Mouse (Mus musculus) macrophage (primary cell): ENCODE data around the gene Cox17. TPM values are rescaled to one million over a fixed set of nuclear protein-coding genes. Genes with fewer than 3 reads are reported as not detected.

Source experiments
- H3K27ac ChIP-seq: fragments of 350-480 bp; formaldehyde crosslinking; 2 replicates; pipeline ENCODE4 v1.9.0; 2021
- H3K36me3 ChIP-seq: fragments of 350-480 bp; formaldehyde crosslinking; 2 replicates; pipeline ENCODE4 v1.9.0; 2021; ENCODE audit errors: inconsistent target
- H3K4me3 ChIP-seq: fragments of 350-480 bp; formaldehyde crosslinking; 2 replicates; pipeline ENCODE4 v1.9.0; 2021; ENCODE audit errors: inconsistent target
- H3K79me2 ChIP-seq: fragments of 350-480 bp; formaldehyde crosslinking; 2 replicates; pipeline ENCODE4 v1.9.0; 2021; ENCODE audit errors: inconsistent target
- WGBS: methylation state at CpG from one replicate; pipeline ENCODE4 v1.1.7; 2026; ENCODE audit warnings: inconsistent platforms; ENCODE audit not compliant: missing documents; 5-methylcytosine and 5-hydroxymethylcytosine counted together
- polyA plus RNA-seq: library from polyadenylated mRNA; stranded (reverse); fragments of 250-400 nt; gene quantifications from 3 replicates; pipeline ENCODE4 v1.2.4, GENCODE M21; 2018; ENCODE audit warnings: inconsistent platforms

The Cox17 gene
- polyA plus RNA-seq, 1 experiment from 2014 or later = 147 TPM

- H3K36me3 ChIP-seq = no peaks in the 10 kb centered on the region
- no peaks in the 10 kb centered on the region for H3K79me2 ChIP-seq
- no peak overlapping the region for H3K4me3 ChIP-seq
- H3K27ac ChIP-seq = no peak overlapping the region
- WGBS = 66% methylated on average over 4 of the region's 4 CpGs
Observed at GRCm38 (mm10) chr16:38385700-38386099, 38.9 kb downstream of the Cox17 start.

DNA sequence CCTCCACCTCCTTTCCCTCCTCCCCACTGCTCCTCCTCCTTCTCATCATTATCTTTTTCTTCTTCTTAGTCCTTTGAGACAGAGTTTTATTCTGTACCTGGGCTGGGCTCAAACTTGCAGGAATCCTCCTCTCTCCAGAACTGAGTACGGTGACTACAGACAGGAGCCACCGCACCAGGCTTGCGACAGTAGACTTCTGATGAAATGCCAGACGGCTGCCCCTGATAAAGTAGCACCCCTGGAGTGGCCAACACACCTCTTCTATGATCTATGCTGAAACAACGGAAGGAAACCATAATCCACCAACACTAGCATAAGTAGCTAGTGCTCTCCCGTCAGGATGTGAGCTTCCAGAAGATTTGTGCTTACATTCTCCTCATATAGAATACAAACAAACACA lies 40.6 kb downstream of the Cox17 start:
- H3K27ac ChIP-seq = no peak overlapping the region
- 95% methylated on average over 6 of the region's 6 CpGs for WGBS
- H3K36me3 ChIP-seq = no peaks in the 10 kb centered on the region
- H3K79me2 ChIP-seq = no peaks in the 10 kb centered on the region
- H3K4me3 ChIP-seq = no peak overlapping the region

DNA sequence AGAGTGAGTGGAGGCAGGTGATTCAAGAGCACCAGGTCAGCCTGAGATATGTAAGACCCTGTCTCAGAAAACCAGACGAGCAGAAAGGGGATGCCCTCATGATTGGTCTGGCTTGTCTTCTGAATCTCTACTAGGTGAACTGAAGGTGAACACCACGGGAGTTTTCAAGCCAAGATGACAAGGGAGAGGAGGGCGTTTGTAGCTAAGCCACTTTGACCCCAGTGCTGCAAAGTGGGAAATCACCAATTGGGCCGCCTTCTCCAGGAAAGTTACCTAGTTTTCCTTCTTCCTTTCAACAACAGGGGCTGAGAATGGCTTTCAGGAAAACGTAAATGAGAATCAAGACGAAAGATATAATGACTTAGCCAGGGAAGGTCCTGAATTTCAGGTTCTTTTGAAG lies 42.0 kb downstream of the Cox17 start:
- WGBS = 91% methylated on average over 6 of the region's 6 CpGs
- no peaks in the 10 kb centered on the region for H3K79me2 ChIP-seq
- no peaks in the 10 kb centered on the region for H3K36me3 ChIP-seq
- H3K4me3 ChIP-seq = no peak overlapping the region
- H3K27ac ChIP-seq = no peak overlapping the region

GRCm38 (mm10) chr16:38389284-38389893 lies 42.6 kb downstream of the Cox17 start:
- WGBS = 97% methylated on average over 8 of the region's 8 CpGs
- no peaks in the 10 kb centered on the region for H3K36me3 ChIP-seq
- H3K27ac ChIP-seq = no peak overlapping the region
- no peak overlapping the region for H3K4me3 ChIP-seq
- no peaks in the 10 kb centered on the region for H3K79me2 ChIP-seq

DNA sequence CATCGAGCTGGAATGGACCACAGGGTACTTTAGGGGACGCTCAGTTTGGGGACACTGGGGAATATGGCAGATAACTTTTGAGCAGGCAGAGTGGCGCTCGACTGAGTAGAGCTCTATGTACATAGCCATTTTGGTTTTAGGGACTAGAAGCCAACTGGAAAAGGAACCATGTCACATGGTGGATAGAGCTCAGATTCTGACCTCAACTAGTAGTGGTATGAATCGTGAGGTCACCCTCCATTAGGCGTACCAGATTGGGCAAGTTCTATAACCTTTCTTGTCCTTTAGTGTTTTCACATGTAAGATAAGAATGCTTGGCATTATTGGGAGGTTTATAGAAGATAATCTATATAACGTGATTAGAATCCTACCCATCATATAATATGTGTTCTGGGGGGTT lies 43.5 kb downstream of the Cox17 start:
- H3K79me2 ChIP-seq = no peaks in the 10 kb centered on the region

GRCm38 (mm10) chr16:38392126-38392894 lies 45.5 kb downstream of the Cox17 start:
- no peak overlapping the region for H3K4me3 ChIP-seq
- H3K36me3 ChIP-seq = no peaks in the 10 kb centered on the region
- no peak overlapping the region for H3K27ac ChIP-seq
- 92% methylated on average over 23 of the region's 23 CpGs for WGBS
- no peaks in the 10 kb centered on the region for H3K79me2 ChIP-seq

More for the DNA sequence above, 43.5 kb downstream of the Cox17 start:
- no peak overlapping the region for H3K4me3 ChIP-seq
- 95% methylated on average over 7 of the region's 7 CpGs for WGBS
- no peaks in the 10 kb centered on the region for H3K36me3 ChIP-seq
- no peak overlapping the region for H3K27ac ChIP-seq

DNA sequence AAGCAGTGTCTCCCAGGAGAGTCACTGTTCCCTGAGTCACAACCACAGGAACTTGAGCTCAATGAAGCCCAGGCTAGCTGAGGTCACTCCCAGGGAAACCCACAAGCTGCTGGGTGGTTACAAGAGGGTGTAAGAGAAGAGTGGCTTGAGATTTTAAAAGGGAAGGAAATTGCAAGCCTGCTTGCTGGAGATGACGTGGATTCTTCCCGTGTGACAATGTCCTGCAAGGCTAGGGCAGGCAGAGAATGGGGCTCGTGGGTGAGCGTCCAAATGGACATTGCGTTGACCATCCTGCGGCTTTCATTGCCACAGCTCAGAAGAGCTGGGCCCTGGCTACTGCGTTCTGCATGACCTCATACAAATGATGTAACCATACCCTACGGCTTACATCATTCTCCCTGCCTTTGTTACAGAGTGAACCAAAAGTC lies 47.4 kb downstream of the Cox17 start:
- Histone ChIP-seq H3K79me2 (no peaks in the 10 kb centered on the region), H3K4me3 (no peak overlapping the region), H3K36me3 (no peaks in the 10 kb centered on the region), H3K27ac (peak overlapping the region; percentile 48)
- 42% methylated on average over 8 of the region's 8 CpGs for WGBS

- Histone ChIP-seq H3K79me2 (no peaks in the 10 kb centered on the region), H3K4me3 (no peak overlapping the region), H3K27ac (peak overlapping the region; percentile 48), H3K36me3 (no peaks in the 10 kb centered on the region)
- 27% methylated on average over 6 of the region's 6 CpGs for WGBS
Observed at GRCm38 (mm10) chr16:38395060-38395730, 48.4 kb downstream of the Cox17 start.

DNA sequence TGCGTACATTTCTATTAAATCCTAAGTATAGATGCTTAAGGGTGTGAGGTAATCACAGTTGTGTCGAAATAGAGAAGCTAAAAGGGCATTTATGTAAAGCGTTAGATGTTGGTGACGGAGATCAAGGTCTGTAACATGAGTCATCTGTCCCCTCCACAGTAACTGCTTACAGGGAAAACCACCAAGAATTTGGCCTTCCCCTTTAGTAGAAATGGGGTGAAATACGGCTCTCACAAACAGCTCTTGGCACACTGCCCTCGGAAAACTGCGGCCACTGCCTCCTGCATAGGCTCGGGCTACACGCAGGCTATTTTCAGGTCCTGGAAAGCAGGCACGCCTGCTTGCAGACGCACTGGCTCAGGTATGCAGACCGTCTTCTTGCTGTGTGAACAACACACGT lies 49.4 kb downstream of the Cox17 start:
- H3K79me2 ChIP-seq = no peaks in the 10 kb centered on the region
- no peaks in the 10 kb centered on the region for H3K36me3 ChIP-seq
- WGBS = under 1% methylated on average over 13 of the region's 13 CpGs
- H3K4me3 ChIP-seq = no peak overlapping the region
- peak overlapping the region; percentile 48 for H3K27ac ChIP-seq

- Histone ChIP-seq H3K36me3 (no peaks in the 10 kb centered on the region), H3K4me3 (no peak overlapping the region), H3K79me2 (no peaks in the 10 kb centered on the region), H3K27ac (no peak overlapping the region)
- 89% methylated on average over 6 of the region's 6 CpGs for WGBS
Observed at GRCm38 (mm10) chr16:38398266-38398665, 51.5 kb downstream of the Cox17 start.

- WGBS = 41% methylated on average over 3 of the region's 3 CpGs
- Histone ChIP-seq H3K4me3 (no peak overlapping the region), H3K27ac (no peak overlapping the region), H3K79me2 (no peaks in the 10 kb centered on the region), H3K36me3 (no peaks in the 10 kb centered on the region)
Observed at GRCm38 (mm10) chr16:38399076-38399475, 52.3 kb downstream of the Cox17 start.

- H3K4me3 ChIP-seq = no peak overlapping the region
- H3K27ac ChIP-seq = no peak overlapping the region
- no peaks in the 10 kb centered on the region for H3K36me3 ChIP-seq
- H3K79me2 ChIP-seq = no peaks in the 10 kb centered on the region
- 32% methylated on average over 17 of the region's 17 CpGs for WGBS
Observed at GRCm38 (mm10) chr16:38399531-38400231, 52.9 kb downstream of the Cox17 start.

GRCm38 (mm10) chr16:38400311-38400960 lies 53.6 kb downstream of the Cox17 start:
- Histone ChIP-seq H3K4me3 (no peak overlapping the region), H3K36me3 (no peaks in the 10 kb centered on the region), H3K79me2 (no peaks in the 10 kb centered on the region), H3K27ac (no peak overlapping the region)
- WGBS = 91% methylated on average over 9 of the region's 9 CpGs

DNA sequence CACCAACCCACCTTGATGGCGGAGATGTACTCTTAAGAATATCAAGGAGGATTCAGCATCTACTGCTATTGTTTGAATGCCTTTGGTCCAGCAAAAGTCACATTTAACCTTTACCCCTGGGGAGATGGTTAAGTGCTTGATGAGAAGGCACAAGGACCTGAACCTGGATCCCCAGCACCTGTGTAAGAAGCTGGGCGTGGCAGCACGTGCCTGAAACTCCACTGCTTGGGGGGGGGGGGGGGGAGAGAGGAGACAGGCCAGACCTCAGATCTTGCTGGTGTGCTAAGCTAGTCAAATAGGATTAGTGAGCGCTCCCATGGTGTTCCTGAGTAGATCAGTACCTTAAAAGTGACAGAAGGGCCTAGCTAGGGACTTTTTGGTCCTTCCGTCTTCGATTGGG lies 54.7 kb downstream of the Cox17 start:
- Histone ChIP-seq H3K79me2 (no peaks in the 10 kb centered on the region), H3K27ac (no peak overlapping the region)
- WGBS = 90% methylated on average over 6 of the region's 6 CpGs

More for the DNA sequence above, 54.7 kb downstream of the Cox17 start:
- Histone ChIP-seq H3K4me3 (no peak overlapping the region), H3K36me3 (no peaks in the 10 kb centered on the region)
